Mouse (Mus musculus): ENCODE data around the gene Fam160a1. TPM values are rescaled to one million over a fixed set of nuclear protein-coding genes. Genes with fewer than 3 reads are reported as not detected.

Fam160a1 gene
- polyA plus RNA-seq, 1 experiment from 2014 or later: 0.64 TPM

DNA sequence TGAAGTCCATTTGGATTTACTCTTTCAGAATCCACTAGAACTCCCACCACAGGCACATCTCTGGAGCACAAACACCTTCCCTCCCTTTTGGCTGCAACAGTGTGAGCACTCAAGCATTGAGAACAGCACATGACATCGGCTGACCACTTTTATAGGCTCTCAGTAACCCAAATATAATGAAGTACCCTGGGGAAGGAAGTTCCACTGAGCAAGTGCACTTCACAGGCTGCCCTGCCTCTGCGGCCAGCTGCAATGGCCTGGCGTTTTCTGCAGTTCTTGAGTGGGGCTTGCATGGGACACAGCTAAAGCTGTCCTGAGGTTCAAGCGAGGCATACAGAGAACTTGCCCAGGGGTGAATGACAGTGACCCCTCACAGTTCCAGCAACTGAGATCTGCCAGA lies 126.0 kb downstream of the Fam160a1 start:
- 70% methylated on average over 4 of the region's 4 CpGs for WGBS
- no peaks in the 10 kb centered on the region for H3K4me1 ChIP-seq (replicated peaks; ENCODE audit: control insufficient read depth, insufficient read depth, low read length)
- H3K36me3 ChIP-seq (ENCODE audit: control insufficient read depth, insufficient read depth, low read length): no peaks in the 10 kb centered on the region
- H3K27ac ChIP-seq (ENCODE audit: low read depth, low read length): no peak overlapping the region
- no peak overlapping the region for H3K9ac ChIP-seq (ENCODE audit: low read length)
- no peak overlapping the region for H3K4me3 ChIP-seq (ENCODE audit: low read depth, low read length)
- no peak overlapping the region for H3K4me2 ChIP-seq (ENCODE audit: low read depth, low read length, severe bottlenecking)
- no peaks in the 10 kb centered on the region for H3K27me3 ChIP-seq (ENCODE audit: control insufficient read depth, insufficient read depth, low read length)
- ATAC-seq (replicated peaks; ENCODE audit: low FRiP score) (no peak), DNase-seq (ENCODE audit: low spot score) (no peak)
- no peaks in the 10 kb centered on the region for H3K9me3 ChIP-seq (ENCODE audit: control insufficient read depth, low read length)

DNA sequence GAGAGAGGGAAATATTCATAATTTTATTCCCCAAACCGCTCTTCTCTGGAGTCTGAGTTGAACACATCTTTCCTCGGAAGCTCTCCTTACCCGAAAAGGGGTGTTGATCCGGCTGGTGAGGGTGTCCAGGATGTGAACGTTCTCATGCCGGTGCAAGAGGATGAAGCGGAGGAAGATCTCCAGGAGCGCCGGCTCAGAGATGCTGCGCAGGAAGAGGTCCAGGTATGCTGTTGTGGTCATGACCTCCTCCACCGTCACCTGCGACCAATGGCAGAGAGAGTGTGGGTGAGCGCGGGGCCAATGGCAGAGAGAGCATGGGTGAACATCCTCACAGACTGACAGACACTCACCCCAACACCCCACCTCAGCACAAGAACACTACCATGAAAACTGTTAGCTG lies 128.8 kb downstream of the Fam160a1 start:
- no peak overlapping the region for H3K9ac ChIP-seq (ENCODE audit: low read length)
- DNase-seq (ENCODE audit: low spot score) (no peak), ATAC-seq (replicated peaks; ENCODE audit: low FRiP score) (no peak)
- no peaks in the 10 kb centered on the region for H3K36me3 ChIP-seq (ENCODE audit: control insufficient read depth, insufficient read depth, low read length)
- WGBS: 91% methylated on average over 14 of the region's 14 CpGs
- no peaks in the 10 kb centered on the region for H3K9me3 ChIP-seq (ENCODE audit: control insufficient read depth, low read length)
- no peak overlapping the region for H3K4me3 ChIP-seq (ENCODE audit: low read depth, low read length)
- H3K27me3 ChIP-seq (ENCODE audit: control insufficient read depth, insufficient read depth, low read length): no peaks in the 10 kb centered on the region
- no peak overlapping the region for H3K27ac ChIP-seq (ENCODE audit: low read depth, low read length)
- H3K4me2 ChIP-seq (ENCODE audit: low read depth, low read length, severe bottlenecking): no peak overlapping the region
- no peaks in the 10 kb centered on the region for H3K4me1 ChIP-seq (replicated peaks; ENCODE audit: control insufficient read depth, insufficient read depth, low read length)

DNA sequence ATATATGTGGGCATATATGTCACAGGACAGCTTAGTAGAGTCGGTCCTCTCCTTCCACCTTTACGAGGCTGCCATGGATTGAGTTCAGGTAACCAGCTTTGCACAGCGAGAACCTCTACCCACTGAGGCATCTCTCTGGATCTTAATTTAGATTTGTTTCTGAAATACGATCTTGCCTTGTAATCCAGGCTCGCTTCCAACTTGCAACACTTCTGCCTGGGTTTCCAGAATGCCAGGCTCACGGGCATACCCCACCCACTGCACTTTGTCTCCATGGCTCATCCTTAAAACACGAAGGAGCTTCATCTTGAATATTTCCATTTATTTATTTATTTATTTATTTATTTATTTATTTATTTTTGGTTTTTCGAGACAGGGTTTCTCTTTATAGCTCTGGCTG lies 131.8 kb downstream of the Fam160a1 start:
- ATAC-seq (replicated peaks; ENCODE audit: low FRiP score): no peak
- H3K9ac ChIP-seq (ENCODE audit: low read length): no peak overlapping the region
- no peaks in the 10 kb centered on the region for H3K4me1 ChIP-seq (replicated peaks; ENCODE audit: control insufficient read depth, insufficient read depth, low read length)
- no peaks in the 10 kb centered on the region for H3K9me3 ChIP-seq (ENCODE audit: control insufficient read depth, low read length)
- no peaks in the 10 kb centered on the region for H3K36me3 ChIP-seq (ENCODE audit: control insufficient read depth, insufficient read depth, low read length)
- H3K4me3 ChIP-seq (ENCODE audit: low read depth, low read length): no peak overlapping the region
- no peak overlapping the region for H3K27ac ChIP-seq (ENCODE audit: low read depth, low read length)
- DNase-seq (ENCODE audit: low spot score): no peak
- no peaks in the 10 kb centered on the region for H3K27me3 ChIP-seq (ENCODE audit: control insufficient read depth, insufficient read depth, low read length)
- whole genome bisulfite sequencing: 90% methylated on average over 8 of the region's 8 CpGs
- no peak overlapping the region for H3K4me2 ChIP-seq (ENCODE audit: low read depth, low read length, severe bottlenecking)

DNA sequence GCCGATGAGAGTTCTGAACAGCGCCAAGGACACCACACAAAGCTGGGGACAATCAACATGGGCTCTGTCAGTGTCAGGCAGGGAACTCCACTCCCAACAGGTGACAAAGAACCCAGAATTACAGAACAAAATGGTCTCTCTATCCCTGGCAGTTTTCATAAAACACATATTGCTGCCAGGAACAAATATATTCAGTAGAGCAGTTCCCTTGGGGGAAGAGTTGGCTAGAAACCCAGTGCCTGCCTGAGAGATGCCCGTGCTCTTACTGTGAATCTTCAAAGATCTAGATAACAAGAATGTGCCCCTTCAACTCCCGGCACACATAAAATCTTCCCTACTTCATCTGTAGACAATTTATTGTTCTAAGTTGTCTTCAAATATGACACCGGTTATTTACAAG lies 133.5 kb downstream of the Fam160a1 start:
- Histone ChIP-seq H3K27me3 (ENCODE audit: control insufficient read depth, insufficient read depth, low read length) (no peaks in the 10 kb centered on the region), H3K36me3 (ENCODE audit: control insufficient read depth, insufficient read depth, low read length) (no peaks in the 10 kb centered on the region), H3K27ac (ENCODE audit: low read depth, low read length) (no peak overlapping the region), H3K9ac (ENCODE audit: low read length) (no peak overlapping the region), H3K4me3 (ENCODE audit: low read depth, low read length) (no peak overlapping the region), H3K4me1 (replicated peaks; ENCODE audit: control insufficient read depth, insufficient read depth, low read length) (no peaks in the 10 kb centered on the region), H3K9me3 (ENCODE audit: control insufficient read depth, low read length) (no peaks in the 10 kb centered on the region), H3K4me2 (ENCODE audit: low read depth, low read length, severe bottlenecking) (no peak overlapping the region)
- ATAC-seq (replicated peaks; ENCODE audit: low FRiP score): no peak
- DNase-seq (ENCODE audit: low spot score): no peak
- WGBS: 90% methylated on average over 5 of the region's 5 CpGs

DNA sequence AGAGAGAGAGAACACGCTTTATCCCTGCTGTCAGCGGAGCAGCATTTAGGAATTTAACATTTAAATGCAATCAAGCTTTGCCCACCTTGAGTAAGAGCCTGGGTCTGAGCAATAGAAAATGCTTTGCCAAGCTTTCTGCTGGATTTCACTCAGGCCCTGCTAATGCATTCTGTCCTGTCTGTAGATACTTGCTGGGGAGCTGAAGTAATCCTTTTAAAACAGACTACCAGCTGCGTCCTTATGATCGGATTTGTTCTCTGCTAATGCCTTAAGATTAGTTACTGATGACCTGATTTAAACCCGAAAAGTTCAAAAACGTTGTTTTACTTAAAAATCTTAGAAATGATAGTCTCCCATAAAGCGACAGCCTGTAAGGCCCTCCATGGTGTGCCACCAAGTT lies 136.0 kb downstream of the Fam160a1 start:
- Histone ChIP-seq H3K4me2 (ENCODE audit: low read depth, low read length, severe bottlenecking) (no peak overlapping the region), H3K4me1 (replicated peaks; ENCODE audit: control insufficient read depth, insufficient read depth, low read length) (no peaks in the 10 kb centered on the region), H3K9ac (ENCODE audit: low read length) (no peak overlapping the region), H3K9me3 (ENCODE audit: control insufficient read depth, low read length) (no peaks in the 10 kb centered on the region), H3K27ac (ENCODE audit: low read depth, low read length) (no peak overlapping the region), H3K27me3 (ENCODE audit: control insufficient read depth, insufficient read depth, low read length) (no peaks in the 10 kb centered on the region), H3K36me3 (ENCODE audit: control insufficient read depth, insufficient read depth, low read length) (no peaks in the 10 kb centered on the region), H3K4me3 (ENCODE audit: low read depth, low read length) (no peak overlapping the region)
- WGBS: 51% methylated on average over 7 of the region's 7 CpGs
- ATAC-seq (replicated peaks; ENCODE audit: low FRiP score): no peak
- DNase-seq (ENCODE audit: low spot score): no peak

DNA sequence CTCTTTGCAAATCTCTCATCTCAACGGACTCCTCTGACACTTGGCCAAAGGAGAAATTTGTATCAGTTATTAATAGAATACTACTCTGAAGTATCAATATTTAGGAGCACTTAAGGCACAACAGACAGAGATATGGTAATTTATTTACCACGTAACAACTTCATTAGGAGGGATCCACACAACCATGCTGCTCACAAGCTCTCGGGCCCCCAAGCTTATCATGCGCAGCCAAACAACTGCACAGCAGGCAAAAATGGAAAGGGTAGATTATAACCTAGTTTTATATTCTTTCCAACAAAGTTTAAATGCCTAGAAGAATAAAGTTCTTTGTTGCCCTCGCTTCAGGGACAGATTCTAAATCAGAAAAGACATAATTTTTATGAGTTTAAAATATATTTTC lies 137.1 kb downstream of the Fam160a1 start:
- WGBS: 88% methylated on average over 5 of the region's 5 CpGs
- no peak overlapping the region for H3K27ac ChIP-seq (ENCODE audit: low read depth, low read length)
- H3K9ac ChIP-seq (ENCODE audit: low read length): no peak overlapping the region
- no peaks in the 10 kb centered on the region for H3K36me3 ChIP-seq (ENCODE audit: control insufficient read depth, insufficient read depth, low read length)
- DNase-seq (ENCODE audit: low spot score) (no peak), ATAC-seq (replicated peaks; ENCODE audit: low FRiP score) (no peak)
- no peaks in the 10 kb centered on the region for H3K27me3 ChIP-seq (ENCODE audit: control insufficient read depth, insufficient read depth, low read length)
- no peak overlapping the region for H3K4me2 ChIP-seq (ENCODE audit: low read depth, low read length, severe bottlenecking)
- H3K4me1 ChIP-seq (replicated peaks; ENCODE audit: control insufficient read depth, insufficient read depth, low read length): no peaks in the 10 kb centered on the region
- H3K4me3 ChIP-seq (ENCODE audit: low read depth, low read length): no peak overlapping the region
- H3K9me3 ChIP-seq (ENCODE audit: control insufficient read depth, low read length): no peaks in the 10 kb centered on the region

DNA sequence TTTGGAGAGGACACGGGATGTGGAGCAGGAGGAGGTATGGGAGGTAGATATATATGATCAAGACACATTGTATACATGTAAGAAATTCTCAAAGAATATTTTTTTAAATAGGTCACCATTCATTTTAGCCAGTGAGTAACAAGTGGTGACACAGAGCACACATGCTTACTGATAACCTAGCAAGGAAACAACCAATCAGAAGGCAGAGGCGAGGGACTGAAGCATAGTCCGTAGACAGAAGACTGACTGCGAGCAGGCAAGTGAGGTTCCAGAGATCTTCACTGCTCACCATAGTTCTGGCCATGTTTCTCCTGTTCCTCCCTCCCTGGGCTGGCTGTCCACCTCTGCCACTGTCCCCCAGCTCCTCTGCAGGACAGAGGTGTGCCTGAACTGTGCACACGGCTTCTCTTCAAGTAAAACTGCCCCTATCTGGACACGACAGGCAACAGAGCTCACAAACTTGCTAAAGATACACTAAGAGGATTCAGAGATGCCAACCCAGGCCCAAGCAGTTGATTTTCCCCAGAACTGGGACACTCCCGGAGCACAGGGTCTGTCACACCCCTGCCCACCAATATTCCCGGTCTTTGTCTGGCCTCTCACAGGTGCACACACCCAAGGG lies 137.7 kb downstream of the Fam160a1 start:
- no peak overlapping the region for H3K4me2 ChIP-seq (ENCODE audit: low read depth, low read length, severe bottlenecking)
- no peak for ATAC-seq (replicated peaks; ENCODE audit: low FRiP score)
- no peaks in the 10 kb centered on the region for H3K4me1 ChIP-seq (replicated peaks; ENCODE audit: control insufficient read depth, insufficient read depth, low read length)
- no peak for DNase-seq (ENCODE audit: low spot score)
- no peak overlapping the region for H3K4me3 ChIP-seq (ENCODE audit: low read depth, low read length)
- H3K36me3 ChIP-seq (ENCODE audit: control insufficient read depth, insufficient read depth, low read length): no peaks in the 10 kb centered on the region
- no peak overlapping the region for H3K27ac ChIP-seq (ENCODE audit: low read depth, low read length)
- no peaks in the 10 kb centered on the region for H3K27me3 ChIP-seq (ENCODE audit: control insufficient read depth, insufficient read depth, low read length)
- H3K9ac ChIP-seq (ENCODE audit: low read length): no peak overlapping the region
- no peaks in the 10 kb centered on the region for H3K9me3 ChIP-seq (ENCODE audit: control insufficient read depth, low read length)
- 83% methylated on average over 8 of the region's 8 CpGs for WGBS

DNA sequence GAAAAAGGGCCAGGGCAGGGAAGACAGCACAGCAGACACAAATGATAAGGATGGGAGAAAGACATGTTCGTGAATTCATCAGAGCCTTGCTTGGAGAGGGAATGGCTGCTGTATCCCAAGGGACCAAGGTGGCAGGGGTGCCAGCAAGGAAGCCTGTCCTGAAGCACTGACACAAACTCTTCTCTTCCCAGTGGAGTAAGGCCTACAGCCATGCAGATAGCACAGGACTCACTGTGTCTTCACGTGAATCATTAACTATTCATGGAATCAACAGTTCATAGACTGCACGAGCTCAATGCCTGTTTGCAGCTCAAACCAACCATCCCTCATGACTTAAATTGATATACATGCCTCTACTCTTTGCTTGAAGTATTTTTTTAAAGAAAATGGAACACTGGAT lies 139.1 kb downstream of the Fam160a1 start:
- no peak for ATAC-seq (replicated peaks; ENCODE audit: low FRiP score)
- no peaks in the 10 kb centered on the region for H3K27me3 ChIP-seq (ENCODE audit: control insufficient read depth, insufficient read depth, low read length)
- no peak overlapping the region for H3K27ac ChIP-seq (ENCODE audit: low read depth, low read length)
- H3K4me1 ChIP-seq (replicated peaks; ENCODE audit: control insufficient read depth, insufficient read depth, low read length): no peaks in the 10 kb centered on the region
- no peak overlapping the region for H3K4me2 ChIP-seq (ENCODE audit: low read depth, low read length, severe bottlenecking)
- no peaks in the 10 kb centered on the region for H3K9me3 ChIP-seq (ENCODE audit: control insufficient read depth, low read length)
- DNase-seq (ENCODE audit: low spot score): no peak
- WGBS: 78% methylated on average over 3 of the region's 3 CpGs
- H3K9ac ChIP-seq (ENCODE audit: low read length): no peak overlapping the region
- no peak overlapping the region for H3K4me3 ChIP-seq (ENCODE audit: low read depth, low read length)
- no peaks in the 10 kb centered on the region for H3K36me3 ChIP-seq (ENCODE audit: control insufficient read depth, insufficient read depth, low read length)

DNA sequence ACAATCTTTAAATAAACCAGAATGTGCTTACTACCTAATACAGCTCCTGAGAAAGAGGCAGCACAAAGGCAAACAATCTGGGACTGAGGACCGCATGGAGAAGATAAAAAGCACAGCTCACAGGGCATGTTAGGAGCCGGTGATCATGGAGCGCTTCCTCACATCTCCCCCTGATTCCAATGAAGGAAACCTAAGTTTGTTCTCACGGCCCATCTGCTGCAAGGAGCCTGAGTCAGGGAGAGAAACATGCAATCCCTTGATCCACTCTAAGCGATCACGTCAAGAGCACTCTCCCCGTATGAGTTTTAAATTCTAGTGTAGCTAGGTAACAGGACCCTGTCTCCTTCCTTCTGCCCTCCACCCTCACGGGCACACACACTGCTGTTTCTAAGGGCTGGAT lies 140.0 kb downstream of the Fam160a1 start:
- H3K4me3 ChIP-seq (ENCODE audit: low read depth, low read length): no peak overlapping the region
- no peak overlapping the region for H3K27ac ChIP-seq (ENCODE audit: low read depth, low read length)
- no peaks in the 10 kb centered on the region for H3K36me3 ChIP-seq (ENCODE audit: control insufficient read depth, insufficient read depth, low read length)
- DNase-seq (ENCODE audit: low spot score) (no peak), ATAC-seq (replicated peaks; ENCODE audit: low FRiP score) (no peak)
- 87% methylated on average over 8 of the region's 8 CpGs for WGBS
- H3K9ac ChIP-seq (ENCODE audit: low read length): no peak overlapping the region
- no peaks in the 10 kb centered on the region for H3K4me1 ChIP-seq (replicated peaks; ENCODE audit: control insufficient read depth, insufficient read depth, low read length)
- H3K9me3 ChIP-seq (ENCODE audit: control insufficient read depth, low read length): no peaks in the 10 kb centered on the region
- H3K27me3 ChIP-seq (ENCODE audit: control insufficient read depth, insufficient read depth, low read length): no peaks in the 10 kb centered on the region
- no peak overlapping the region for H3K4me2 ChIP-seq (ENCODE audit: low read depth, low read length, severe bottlenecking)
